Mouse (Mus musculus) myocyte (in vitro differentiated cells): Measurements from ENCODE around the gene Axin1.

Source experiments
- MAX ChIP-seq: IDR thresholded peaks from one replicate; pipeline ENCODE4 v1.6.1; 2011; ENCODE audit warnings: low read depth, mild to moderate bottlenecking, control low read depth
- MYOD1 ChIP-seq, 3 experiments: IDR thresholded peaks; one replicate each; pipeline ENCODE4 v1.6.1; 2011; ENCODE audit warnings: control low read depth in 2 of 3, low read depth in 2 of 3, mild to moderate bottlenecking in 2 of 3, moderate library complexity in 1 of 3; ENCODE audit not compliant: insufficient read length in 2 of 3, control insufficient read depth in 1 of 3
- POLR2A ChIP-seq: IDR thresholded peaks from one replicate; pipeline ENCODE4 v1.6.1; 2011; ENCODE audit warnings: low read depth, mild to moderate bottlenecking, control low read depth, moderate library complexity; ENCODE audit not compliant: insufficient read length
- POLR2AphosphoS2 ChIP-seq: IDR thresholded peaks from one replicate; pipeline ENCODE4 v1.6.1; 2011; ENCODE audit warnings: low read depth, control low read depth; ENCODE audit not compliant: insufficient read length
- TCF3 ChIP-seq: IDR thresholded peaks from one replicate; pipeline ENCODE4 v1.6.1; 2011; ENCODE audit warnings: low read depth, control low read depth; ENCODE audit not compliant: insufficient read length

GRCm38 (mm10) chr17:26116503-26117258, 21.8 kb upstream of the Axin1 start:
- TF ChIP-seq POLR2AphosphoS2, result no peak
- no peak for TF ChIP-seq POLR2A
- no peak for TF ChIP-seq TCF3
- no peak for TF ChIP-seq MAX
- TF ChIP-seq MYOD1 (IDR thresholded peaks at IDR 0.05; ENCODE audit: control insufficient read depth in 1 of 3, insufficient read length in 2 of 3, low read depth in 2 of 3), result no peak
